Mouse (Mus musculus) inflammation-experienced regulatory T-cells, adult 6 months (primary cell): ENCODE results near the gene H2-Ab1. TPM values are rescaled to one million over a fixed set of nuclear protein-coding genes. Genes with fewer than 3 reads are reported as not detected.
A peak's percentile ranks its signal among the peaks of the same experiment; 100 is the strongest.

Experiments used
- ATAC-seq: one replicate; pipeline ENCODE4 v1.8.0; 2017
- polyA plus RNA-seq, 3 experiments: library from polyadenylated mRNA; unstranded; fragments of 100-300 nt; shearing (Covaris generic); gene quantifications; one replicate each; pipeline ENCODE4 v1.2.1; 2017

H2-Ab1 gene
- polyA plus RNA-seq, 3 experiments from 2014 or later: 4.3 to 76.2 (median 34.9) TPM

- ATAC-seq: no peak
Measured at GRCm38 (mm10) chr17:34286501-34286900, 29.0 kb downstream of the H2-Ab1 start.

GRCm38 (mm10) chr17:34286999-34287398 lies 29.5 kb downstream of the H2-Ab1 start:
- ATAC-seq: no peak

GRCm38 (mm10) chr17:34287648-34288047 lies 30.2 kb downstream of the H2-Ab1 start, which contains the start of gene H2-Aa:
TSS of gene H2-Aa (minus strand) at chr17:34287823.
- ATAC-seq: peak; percentile 99

- no peak for ATAC-seq
Measured at GRCm38 (mm10) chr17:34288131-34288530, 30.6 kb downstream of the H2-Ab1 start.

GRCm38 (mm10) chr17:34291609-34292008 lies 34.1 kb downstream of the H2-Ab1 start:
- peak; percentile 51 for ATAC-seq

- ATAC-seq: no peak
Measured at GRCm38 (mm10) chr17:34292570-34292969, 35.1 kb downstream of the H2-Ab1 start.

GRCm38 (mm10) chr17:34293533-34293932 lies 36.0 kb downstream of the H2-Ab1 start:
- no peak for ATAC-seq

GRCm38 (mm10) chr17:34294249-34294648 lies 36.8 kb downstream of the H2-Ab1 start:
- ATAC-seq: no peak

- no peak for ATAC-seq
Measured at GRCm38 (mm10) chr17:34295307-34295706, 37.8 kb downstream of the H2-Ab1 start.

GRCm38 (mm10) chr17:34295891-34296794 lies 38.7 kb downstream of the H2-Ab1 start:
- peak; percentile 89 for ATAC-seq

GRCm38 (mm10) chr17:34299356-34299755 lies 41.9 kb downstream of the H2-Ab1 start:
- ATAC-seq: no peak

- ATAC-seq: no peak
Measured at GRCm38 (mm10) chr17:34300071-34300470, 42.6 kb downstream of the H2-Ab1 start.

GRCm38 (mm10) chr17:34300691-34301566 lies 43.4 kb downstream of the H2-Ab1 start:
- no peak for ATAC-seq

- ATAC-seq: no peak
Measured at GRCm38 (mm10) chr17:34301670-34302190, 44.2 kb downstream of the H2-Ab1 start.

- no peak for ATAC-seq
Measured at GRCm38 (mm10) chr17:34303789-34304188, 46.3 kb downstream of the H2-Ab1 start.

GRCm38 (mm10) chr17:34304751-34305150 lies 47.3 kb downstream of the H2-Ab1 start:
- ATAC-seq: peak; percentile 76

- ATAC-seq: peak; percentile 85
Measured at GRCm38 (mm10) chr17:34305380-34306030, 48.0 kb downstream of the H2-Ab1 start, which contains the start of gene H2-Eb1. TSS of gene H2-Eb1 (plus strand) at chr17:34305867.

- ATAC-seq: no peak
Measured at GRCm38 (mm10) chr17:34306407-34306806, 48.9 kb downstream of the H2-Ab1 start.

- no peak for ATAC-seq
Measured at GRCm38 (mm10) chr17:34307216-34307615, 49.7 kb downstream of the H2-Ab1 start.

GRCm38 (mm10) chr17:34308161-34308560 lies 50.7 kb downstream of the H2-Ab1 start:
- ATAC-seq: no peak

GRCm38 (mm10) chr17:34309225-34309624 lies 51.7 kb downstream of the H2-Ab1 start:
- ATAC-seq: no peak

- ATAC-seq: no peak
Measured at GRCm38 (mm10) chr17:34309683-34310385, 52.3 kb downstream of the H2-Ab1 start.
